Mouse (Mus musculus) heart, embryonic 14.5 days (tissue): ENCODE data around the gene Med27. TPM values are rescaled to one million over a fixed set of nuclear protein-coding genes. Genes with fewer than 3 reads are reported as not detected.

Experiments used
- ATAC-seq: fragments of 200-750 bp; cut with Nextera tagmentation; 2 replicates; pipeline ENCODE4 v1.8.0; 2017; ENCODE audit warnings: low read depth, moderate TSS enrichment; ENCODE audit not compliant: insufficient number of reproducible peaks, insufficient read depth, low FRiP score
- H3K27ac ChIP-seq, 2 experiments: fragments of 200-500 bp in 1 of 2; fragments of 300-500 bp in 1 of 2; sonication (generic) in 1 of 2; replicated peaks in 1 of 2; 2 replicates each; pipeline ENCODE4 v1.5.1; 2012 to 2014; ENCODE audit warnings: low read depth in 2 of 2, low read length in 2 of 2, control low read depth in 1 of 2, mild to moderate bottlenecking in 1 of 2, mixed read lengths in 1 of 2; ENCODE audit not compliant: control insufficient read depth in 1 of 2, insufficient read depth in 1 of 2
- H3K27me3 ChIP-seq: fragments of 300-500 bp; sonication (generic); 2 replicates; pipeline ENCODE4 v1.6.1; 2014; ENCODE audit warnings: mild to moderate bottlenecking, low read length, control low read depth; ENCODE audit not compliant: control insufficient read depth, insufficient read depth
- H3K36me3 ChIP-seq: fragments of 300-500 bp; sonication (generic); 2 replicates; pipeline ENCODE4 v1.6.1; 2014; ENCODE audit warnings: mild to moderate bottlenecking, control low read depth, low read length, mixed read lengths; ENCODE audit not compliant: control insufficient read depth, insufficient read depth
- H3K4me1 ChIP-seq, 2 experiments: fragments of 200-500 bp in 1 of 2; fragments of 300-500 bp in 1 of 2; sonication (generic) in 1 of 2; 2 replicates each; pipeline ENCODE4 v1.6.1; 2012 to 2014; ENCODE audit warnings: low read length in 2 of 2, control low read depth in 1 of 2, mixed read lengths in 1 of 2; ENCODE audit not compliant: control insufficient read depth in 2 of 2, insufficient read depth in 2 of 2
- H3K4me2 ChIP-seq: fragments of 300-500 bp; sonication (generic); 2 replicates; pipeline ENCODE4 v1.6.1; 2014; ENCODE audit warnings: mild to moderate bottlenecking, low read length
- H3K4me3 ChIP-seq, 2 experiments: fragments of 200-500 bp in 1 of 2; fragments of 300-500 bp in 1 of 2; sonication (generic) in 1 of 2; 2 replicates each; pipeline ENCODE4 v1.5.1; 2012 to 2014; ENCODE audit warnings: low read length in 2 of 2, mild to moderate bottlenecking in 2 of 2, control low read depth in 1 of 2, low read depth in 1 of 2, moderate library complexity in 1 of 2; ENCODE audit not compliant: control insufficient read depth in 1 of 2, insufficient read depth in 1 of 2
- H3K9ac ChIP-seq: fragments of 300-500 bp; sonication (generic); 2 replicates; pipeline ENCODE4 v1.6.1; 2014; ENCODE audit warnings: mild to moderate bottlenecking, low read length
- H3K9me3 ChIP-seq: fragments of 300-500 bp; sonication (generic); 2 replicates; pipeline ENCODE4 v1.6.1; 2016; ENCODE audit warnings: low read length, control low read depth; ENCODE audit not compliant: control insufficient read depth
- WGBS: fragments of 180-500 bp; shearing (Covaris S2); extraction: QIAGEN DNeasy Blood & Tissue Kit; methylation state at CpG from one replicate; pipeline ENCODE4 v1.1.7; 2014; 5-methylcytosine and 5-hydroxymethylcytosine counted together
- polyA plus RNA-seq: library from polyadenylated mRNA; unstranded; fragments of >200 nt; fragmentation: Nextera tagmentation; extraction: Ambion mirVana; gene quantifications from 2 replicates; pipeline ENCODE4 v1.2.1, GENCODE M21; 2014

Gene Med27
- polyA plus RNA-seq, 1 experiment from 2014 or later: 34.5 TPM

GRCm38 (mm10) chr2:29472952-29473437 lies 126.4 kb downstream of the Med27 start:
- Histone ChIP-seq H3K36me3 (no peaks in the 10 kb centered on the region), H3K4me1 (peaks cover 3 to 8% of the 10 kb centered on the region in 2 experiments; a peak in 1 of 4 replicates), H3K9me3 (no peaks in the 10 kb centered on the region), H3K27me3 (no peaks in the 10 kb centered on the region), H3K4me2 (no peak overlapping the region), H3K9ac (no peak overlapping the region), H3K27ac (no peak overlapping the region), H3K4me3 (no peak overlapping the region)
- no peak for ATAC-seq
- 73% methylated on average over 4 of the region's 4 CpGs for WGBS

GRCm38 (mm10) chr2:29473907-29474306 lies 127.3 kb downstream of the Med27 start:
- Histone ChIP-seq H3K36me3 (no peaks in the 10 kb centered on the region), H3K27ac (no peak overlapping the region), H3K27me3 (no peaks in the 10 kb centered on the region), H3K9me3 (no peaks in the 10 kb centered on the region), H3K4me1 (peaks cover 3 to 8% of the 10 kb centered on the region in 2 experiments; a peak in 1 of 4 replicates), H3K9ac (no peak overlapping the region), H3K4me2 (no peak overlapping the region), H3K4me3 (no peak overlapping the region)
- 59% methylated on average over 2 of the region's 2 CpGs for WGBS
- ATAC-seq: no peak

GRCm38 (mm10) chr2:29476702-29477101 lies 130.1 kb downstream of the Med27 start:
- H3K36me3 ChIP-seq: no peaks in the 10 kb centered on the region
- no peaks in the 10 kb centered on the region for H3K9me3 ChIP-seq
- H3K9ac ChIP-seq: no peak overlapping the region
- WGBS: 88% methylated on average over 1 of the region's 1 CpGs
- no peaks in the 10 kb centered on the region for H3K27me3 ChIP-seq
- no peak overlapping the region for H3K4me2 ChIP-seq
- peaks cover 3 to 8% of the 10 kb centered on the region in 2 experiments; a peak in 2 of 4 replicates for H3K4me1 ChIP-seq
- no peak for ATAC-seq
- H3K27ac ChIP-seq: no peak overlapping the region
- no peak overlapping the region for H3K4me3 ChIP-seq

- H3K36me3 ChIP-seq: no peaks in the 10 kb centered on the region
- no peak overlapping the region; the same call in 1 of the 2 replicates for H3K9ac ChIP-seq
- no peak overlapping the region for H3K4me3 ChIP-seq
- 56% methylated on average over 8 of the region's 8 CpGs for WGBS
- H3K27me3 ChIP-seq: no peaks in the 10 kb centered on the region
- no peaks in the 10 kb centered on the region for H3K9me3 ChIP-seq
- H3K4me1 ChIP-seq: peaks cover 10 to 12% of the 10 kb centered on the region in 2 experiments
- no peak overlapping the region for H3K27ac ChIP-seq
- ATAC-seq: no peak
- no peak overlapping the region for H3K4me2 ChIP-seq
Measured at GRCm38 (mm10) chr2:29481856-29482255, 135.2 kb downstream of the Med27 start.

- 72% methylated on average over 9 of the region's 9 CpGs for WGBS
- no peaks in the 10 kb centered on the region for H3K9me3 ChIP-seq
- ATAC-seq: no peak
- H3K4me3 ChIP-seq: no peak overlapping the region
- H3K36me3 ChIP-seq: no peaks in the 10 kb centered on the region
- H3K4me1 ChIP-seq: peaks cover 10 to 12% of the 10 kb centered on the region in 2 experiments
- H3K4me2 ChIP-seq: no peak overlapping the region
- no peaks in the 10 kb centered on the region for H3K27me3 ChIP-seq
- H3K9ac ChIP-seq: no peak overlapping the region
- H3K27ac ChIP-seq: no peak overlapping the region
Measured at GRCm38 (mm10) chr2:29482979-29483718, 136.5 kb downstream of the Med27 start.

- no peak for ATAC-seq
- Histone ChIP-seq H3K27ac (no peak overlapping the region), H3K4me2 (no peak overlapping the region), H3K4me3 (no peak overlapping the region), H3K36me3 (no peaks in the 10 kb centered on the region), H3K9ac (no peak overlapping the region), H3K4me1 (peaks cover 10 to 12% of the 10 kb centered on the region in 2 experiments), H3K27me3 (no peaks in the 10 kb centered on the region), H3K9me3 (no peaks in the 10 kb centered on the region)
- 61% methylated on average over 2 of the region's 2 CpGs for WGBS
Measured at GRCm38 (mm10) chr2:29485519-29485918, 138.9 kb downstream of the Med27 start.

GRCm38 (mm10) chr2:29486491-29486890 lies 139.9 kb downstream of the Med27 start:
- 91% methylated on average over 7 of the region's 7 CpGs for WGBS
- H3K4me2 ChIP-seq: no peak overlapping the region

More at GRCm38 (mm10) chr2:29486491-29486890, 139.9 kb downstream of the Med27 start:
- H3K4me3 ChIP-seq: no peak overlapping the region
- no peak for ATAC-seq
- no peaks in the 10 kb centered on the region for H3K27me3 ChIP-seq
- H3K9me3 ChIP-seq: no peaks in the 10 kb centered on the region
- no peaks in the 10 kb centered on the region for H3K36me3 ChIP-seq
- no peak overlapping the region for H3K9ac ChIP-seq
- H3K27ac ChIP-seq: no peak overlapping the region
- peaks cover 10 to 12% of the 10 kb centered on the region in 2 experiments for H3K4me1 ChIP-seq
